8 mouse cellular contexts compared by ENCODE assay signal in genomic region chr8:84237542-84238229, GRCm38 (mm10). TPM values are rescaled to one million over a fixed set of nuclear protein-coding genes. Genes with fewer than 3 reads are reported as not detected.
DNase-seq lines count a peak whose midpoint lies in the region; ATAC-seq and TF ChIP-seq lines count a peak whose summit lies in the region.

No protein-coding gene starts in this region.

- H3K27ac ChIP-seq in forebrain, postnatal 0 days (ENCODE audit: low read depth, low read length): peak overlapping the region; percentile 76
- peak overlapping the region; percentile 83 for H3K27ac ChIP-seq in limb, embryonic 14.5 days (replicated peaks; ENCODE audit: low read depth, low read length)
- peak overlapping the region; percentile 14; the same call in 1 of the 2 replicates for H3K27ac ChIP-seq in neural tube, embryonic 11.5 days (ENCODE audit: low read depth, low read length)

- H3K27me3 ChIP-seq in G1E (ENCODE audit: insufficient read depth, low read length): peaks cover 9% of the 10 kb centered on the region; the same call in 1 of the 2 replicates
- no peaks in the 10 kb centered on the region for H3K27me3 ChIP-seq in forebrain, postnatal 0 days (ENCODE audit: insufficient read depth, low read length)
- no peaks in the 10 kb centered on the region for H3K27me3 ChIP-seq in limb, embryonic 14.5 days (ENCODE audit: control insufficient read depth, insufficient read depth, low read length)
- no peaks in the 10 kb centered on the region for H3K27me3 ChIP-seq in neural tube, embryonic 11.5 days (ENCODE audit: control insufficient read depth, insufficient read depth, low read length)

- H3K9me3 ChIP-seq in G1E (replicated peaks): no peaks in the 10 kb centered on the region
- no peaks in the 10 kb centered on the region for H3K9me3 ChIP-seq in forebrain, postnatal 0 days (ENCODE audit: low read length)
- no peaks in the 10 kb centered on the region for H3K9me3 ChIP-seq in limb, embryonic 14.5 days (ENCODE audit: control insufficient read depth, low read length)
- no peaks in the 10 kb centered on the region for H3K9me3 ChIP-seq in neural tube, embryonic 11.5 days (ENCODE audit: control insufficient read depth, low read length)

- H3K4me1 ChIP-seq in G1E (ENCODE audit: insufficient read depth, low read depth, low read length): peaks cover 24% of the 10 kb centered on the region
- H3K4me1 ChIP-seq in forebrain, postnatal 0 days (ENCODE audit: insufficient read depth): peaks cover 10% of the 10 kb centered on the region
- peaks cover 8% of the 10 kb centered on the region for H3K4me1 ChIP-seq in limb, embryonic 14.5 days (ENCODE audit: control insufficient read depth, insufficient read depth, low read length)
- peaks cover 5% of the 10 kb centered on the region for H3K4me1 ChIP-seq in neural tube, embryonic 11.5 days (ENCODE audit: control insufficient read depth, insufficient read depth, low read length)

- no peak for TF ChIP-seq CTCF in G1E (IDR thresholded peaks at IDR 0.05; ENCODE audit: low read depth, low read length)
- no peak for TF ChIP-seq CTCF in forebrain, postnatal 0 days (IDR thresholded peaks at IDR 0.05; ENCODE audit: low read depth)

- DNase-seq in CD4-positive, CD25-positive, alpha-beta regulatory T cell, adult 2 months (ENCODE audit: low read depth, low spot score): peak; percentile 68
- DNase-seq in G1E (ENCODE audit: low spot score): no peak
- peak; percentile 8 for DNase-seq in forebrain, postnatal 0 days
- DNase-seq in limb, embryonic 14.5 days (ENCODE audit: low spot score): no peak
- DNase-seq in neural tube, embryonic 11.5 days (ENCODE audit: low spot score): no peak
- no peak for DNase-seq in retina, embryonic 14.5 days (ENCODE audit: low spot score)
- no peak for DNase-seq in cerebellum, adult 8-10 months

- peak overlapping the region; percentile 84 for H3K4me3 ChIP-seq in G1E (ENCODE audit: low read depth, low read length)
- H3K4me3 ChIP-seq in forebrain, postnatal 0 days (ENCODE audit: low read depth, low read length): peak overlapping the region; percentile 93
- peak overlapping the region; percentile 87 for H3K4me3 ChIP-seq in limb, embryonic 14.5 days (replicated peaks; ENCODE audit: low read length)
- H3K4me3 ChIP-seq in neural tube, embryonic 11.5 days (ENCODE audit: low read depth, low read length): peak overlapping the region; percentile 40

- peak overlapping the region; percentile 77 for H3K4me2 ChIP-seq in forebrain, postnatal 0 days (ENCODE audit: low read depth)
- peak overlapping the region; percentile 76 for H3K4me2 ChIP-seq in limb, embryonic 14.5 days (replicated peaks; ENCODE audit: low read depth, low read length, severe bottlenecking)
- H3K4me2 ChIP-seq in neural tube, embryonic 11.5 days (ENCODE audit: low read depth): peak overlapping the region; percentile 66

- no peak for ATAC-seq in G1E (ENCODE audit: extremely low read depth, insufficient number of reproducible peaks, low FRiP score, poor library complexity, severe bottlenecking)
- ATAC-seq in forebrain, postnatal 0 days: no peak
- no peak for ATAC-seq in limb, embryonic 14.5 days (ENCODE audit: low FRiP score, low read depth)
- ATAC-seq in neural tube, embryonic 11.5 days (ENCODE audit: insufficient read depth, low FRiP score, low TSS enrichment): 0 out of 2 replicates have a peak, but pooled peaks have one; percentile 5
- no peak for ATAC-seq in frontal cortex, adult (ENCODE audit: low TSS enrichment)

- H3K36me3 ChIP-seq in G1E (replicated peaks): peaks cover 30% of the 10 kb centered on the region
- peaks cover 18% of the 10 kb centered on the region for H3K36me3 ChIP-seq in forebrain, postnatal 0 days (ENCODE audit: insufficient read depth)
- peaks cover 21% of the 10 kb centered on the region for H3K36me3 ChIP-seq in limb, embryonic 14.5 days (ENCODE audit: control insufficient read depth, insufficient read depth, low read length)
- peaks cover 6% of the 10 kb centered on the region for H3K36me3 ChIP-seq in neural tube, embryonic 11.5 days (ENCODE audit: control insufficient read depth, insufficient read depth, low read length)

- 15% methylated on average over 19 of the region's 19 CpGs for WGBS in forebrain, postnatal 0 days
- 16% methylated on average over 19 of the region's 19 CpGs for WGBS in limb, embryonic 14.5 days
- 25% methylated on average over 19 of the region's 19 CpGs for WGBS in neural tube, embryonic 11.5 days

- H3K9ac ChIP-seq in forebrain, postnatal 0 days: peak overlapping the region; percentile 51
- peak overlapping the region; percentile 62 for H3K9ac ChIP-seq in limb, embryonic 14.5 days (ENCODE audit: low read depth, low read length, severe bottlenecking)
- peak overlapping the region; percentile 60 for H3K9ac ChIP-seq in neural tube, embryonic 11.5 days (ENCODE audit: low read length)

- no peak for TF ChIP-seq POLR2A in limb, embryonic 14.5 days (IDR thresholded peaks at IDR 0.05; ENCODE audit: borderline replicate concordance, extremely low read depth, insufficient read depth, insufficient read length)

RNA-seq across cellular contexts. Expression of gene Zswim4, which starts 0.8 kb away (rescaled TPM):
- total RNA-seq in G1E (2014; fragmentation: Nextera tagmentation) (8.5 and 9.7 TPM in 2 replicates), G1E (2017) (5.7 and 7.3 TPM in 2 replicates)
- polyA plus RNA-seq in G1E (2012): 14.6 and 19.0 TPM in 2 replicates
- total RNA-seq in forebrain, postnatal 0 days (2014; rRNA removed): 36.5 and 47.7 TPM in 2 replicates
- 15.1 and 15.5 TPM in 2 replicates for polyA plus RNA-seq in forebrain, postnatal 0 days (2015; fragmentation: Nextera tagmentation; extraction: Ambion mirVana)
- polyA plus RNA-seq in limb, embryonic 14.5 days (2012; rRNA removed): 23.8 and 35.1 TPM in 2 replicates
- 13.9 and 17.1 TPM in 2 replicates for polyA plus RNA-seq in limb, embryonic 14.5 days (2014; fragmentation: Nextera tagmentation; extraction: Ambion mirVana)
- 34.9 and 35.5 TPM in 2 replicates for polyA plus RNA-seq in neural tube, embryonic 11.5 days (2014; fragmentation: Nextera tagmentation; extraction: Ambion mirVana)

RNA-seq across cellular contexts. Expression of gene D8Ertd738e, which starts 11.8 kb away (rescaled TPM):
- total RNA-seq in G1E (2014; fragmentation: Nextera tagmentation): 106 and 132 TPM in 2 replicates
- total RNA-seq in G1E (2017): 197 and 232 TPM in 2 replicates
- 257 and 291 TPM in 2 replicates for polyA plus RNA-seq in G1E (2012)
- total RNA-seq in forebrain, postnatal 0 days (2014; rRNA removed): 130 and 146 TPM in 2 replicates
- polyA plus RNA-seq in forebrain, postnatal 0 days (2015; fragmentation: Nextera tagmentation; extraction: Ambion mirVana): 255 and 310 TPM in 2 replicates
- polyA plus RNA-seq in limb, embryonic 14.5 days (2012; rRNA removed): 173 and 221 TPM in 2 replicates
- polyA plus RNA-seq in limb, embryonic 14.5 days (2014; fragmentation: Nextera tagmentation; extraction: Ambion mirVana): 374 and 380 TPM in 2 replicates
- 301 and 323 TPM in 2 replicates for polyA plus RNA-seq in neural tube, embryonic 11.5 days (2014; fragmentation: Nextera tagmentation; extraction: Ambion mirVana)

RNA-seq across cellular contexts. Expression of gene Mri1, which starts 19.4 kb away (rescaled TPM):
- total RNA-seq in G1E (2014; fragmentation: Nextera tagmentation) (14.1 and 20.1 TPM in 2 replicates), G1E (2017) (7.0 and 13.2 TPM in 2 replicates)
- polyA plus RNA-seq in G1E (2012): 58.7 and 87.4 TPM in 2 replicates
- total RNA-seq in forebrain, postnatal 0 days (2014; rRNA removed): 36.2 and 36.4 TPM in 2 replicates
- 32.0 and 39.8 TPM in 2 replicates for polyA plus RNA-seq in forebrain, postnatal 0 days (2015; fragmentation: Nextera tagmentation; extraction: Ambion mirVana)
- polyA plus RNA-seq in limb, embryonic 14.5 days (2012; rRNA removed): 49.3 and 107 TPM in 2 replicates
- 58.1 and 60.4 TPM in 2 replicates for polyA plus RNA-seq in limb, embryonic 14.5 days (2014; fragmentation: Nextera tagmentation; extraction: Ambion mirVana)
- 50.7 and 55.9 TPM in 2 replicates for polyA plus RNA-seq in neural tube, embryonic 11.5 days (2014; fragmentation: Nextera tagmentation; extraction: Ambion mirVana)

RNA-seq across cellular contexts. Expression of gene Ccdc130, which starts 32.5 kb away (rescaled TPM):
- total RNA-seq in G1E (2014; fragmentation: Nextera tagmentation) (71.8 and 73.7 TPM in 2 replicates), G1E (2017) (11.3 and 12.9 TPM in 2 replicates)
- 11.1 and 17.1 TPM in 2 replicates for polyA plus RNA-seq in G1E (2012)
- 23.3 and 23.4 TPM in 2 replicates for total RNA-seq in forebrain, postnatal 0 days (2014; rRNA removed)
- 22.2 and 22.4 TPM in 2 replicates for polyA plus RNA-seq in forebrain, postnatal 0 days (2015; fragmentation: Nextera tagmentation; extraction: Ambion mirVana)
- polyA plus RNA-seq in limb, embryonic 14.5 days (2012; rRNA removed): 38.0 and 39.5 TPM in 2 replicates
- 16.5 and 19.1 TPM in 2 replicates for polyA plus RNA-seq in limb, embryonic 14.5 days (2014; fragmentation: Nextera tagmentation; extraction: Ambion mirVana)
- polyA plus RNA-seq in neural tube, embryonic 11.5 days (2014; fragmentation: Nextera tagmentation; extraction: Ambion mirVana): 21.4 and 26.6 TPM in 2 replicates

RNA-seq across cellular contexts. Expression of gene Nanos3, which starts 52.7 kb away (rescaled TPM):
- not detected in 2 replicates for total RNA-seq in G1E (2014; fragmentation: Nextera tagmentation)
- not detected in 2 replicates for total RNA-seq in G1E (2017)
- 0.19 TPM in 1 of 2 replicates, not detected in the other for polyA plus RNA-seq in G1E (2012)
- 1.7 and 3.2 TPM in 2 replicates for total RNA-seq in forebrain, postnatal 0 days (2014; rRNA removed)
- polyA plus RNA-seq in forebrain, postnatal 0 days (2015; fragmentation: Nextera tagmentation; extraction: Ambion mirVana): 10.0 and 13.3 TPM in 2 replicates
- polyA plus RNA-seq in limb, embryonic 14.5 days (2012; rRNA removed): 3.0 and 4.8 TPM in 2 replicates
- 5.4 and 5.8 TPM in 2 replicates for polyA plus RNA-seq in limb, embryonic 14.5 days (2014; fragmentation: Nextera tagmentation; extraction: Ambion mirVana)
- polyA plus RNA-seq in neural tube, embryonic 11.5 days (2014; fragmentation: Nextera tagmentation; extraction: Ambion mirVana): 6.2 TPM in 2 replicates

Comparison
In these comparisons a context has a peak if more than half of its experiments do, and no peak if none do; other contexts are left out.
1. DNase-seq: peak in CD4-positive, CD25-positive, alpha-beta regulatory T cell, adult 2 months (single experiment) and forebrain, postnatal 0 days (single experiment); none in G1E (single experiment), limb, embryonic 14.5 days (single experiment), neural tube, embryonic 11.5 days (single experiment), retina, embryonic 14.5 days (single experiment) and cerebellum, adult 8-10 months (single experiment).
2. H3K4me3 ChIP-seq: peak in every context shown above with its lines; median percentile 93 in forebrain, postnatal 0 days; 87 in limb, embryonic 14.5 days; 84 in G1E; 40 in neural tube, embryonic 11.5 days.
3. H3K27ac ChIP-seq: peak in every context shown above with its lines; median percentile 83 in limb, embryonic 14.5 days; 76 in forebrain, postnatal 0 days; 14 in neural tube, embryonic 11.5 days.
4. Peak in every context shown above with its lines, with median percentiles within 50 percentile points of each other: H3K4me2 ChIP-seq and H3K9ac ChIP-seq.